Mouse (Mus musculus) spleen, postnatal 36 days (tissue): Measurements from ENCODE around the gene Rpl10.
A peak's percentile ranks its signal among the peaks of the same experiment; 100 is the strongest.

Source experiments
- DNase-seq, 2 experiments: peaks; one replicate each; pipeline ENCODE4 v3.0.0; 2022; ENCODE audit warnings: low spot score in 2 of 2, mixed read lengths in 1 of 2

Rpl10 gene

DNA sequence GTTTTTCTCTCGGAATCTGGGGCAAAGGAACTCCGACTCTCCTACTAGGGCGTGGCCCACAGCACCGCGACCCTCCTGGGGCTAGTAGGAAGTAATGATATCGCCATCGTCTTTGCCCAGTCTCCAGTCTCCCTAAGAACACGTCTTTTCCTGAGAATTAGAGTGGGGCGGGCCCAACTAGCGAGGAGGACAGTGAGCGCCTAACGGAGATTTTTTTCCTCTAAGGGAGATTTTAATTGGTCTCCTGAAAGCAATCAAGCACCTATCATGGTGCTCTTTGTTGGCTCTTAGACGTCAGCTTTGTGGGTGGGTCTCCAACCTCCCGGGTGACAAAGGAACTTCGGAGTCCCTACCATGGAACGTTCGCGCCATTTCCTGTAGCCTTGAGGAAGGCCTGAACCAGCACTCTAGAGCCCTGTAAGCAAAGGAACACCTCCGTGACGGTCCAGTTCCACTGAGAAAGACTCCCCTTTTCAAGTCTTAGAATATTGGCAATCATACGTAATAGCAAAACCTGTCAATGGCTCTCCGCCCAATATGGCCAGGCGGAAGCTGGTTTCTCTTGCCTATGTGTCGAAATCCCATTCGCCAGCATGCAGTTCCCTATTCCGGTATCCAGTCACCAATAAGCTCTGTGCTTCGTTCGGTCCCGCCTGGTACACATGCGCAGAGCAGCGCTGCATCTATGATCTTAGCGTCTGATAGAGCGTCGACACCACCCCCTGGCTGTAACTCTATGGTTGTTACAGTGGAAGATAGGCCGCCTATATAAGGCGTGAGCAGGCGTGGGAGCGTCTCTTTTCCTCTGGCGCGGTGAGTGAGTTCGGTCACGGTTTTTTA lies at the start of gene Rpl10:
Gene Rpl10, plus strand, starts transcription at position 751 of the 840 bp plus-strand sequence.
- peak; percentile 91 to 92 for DNase-seq

DNA sequence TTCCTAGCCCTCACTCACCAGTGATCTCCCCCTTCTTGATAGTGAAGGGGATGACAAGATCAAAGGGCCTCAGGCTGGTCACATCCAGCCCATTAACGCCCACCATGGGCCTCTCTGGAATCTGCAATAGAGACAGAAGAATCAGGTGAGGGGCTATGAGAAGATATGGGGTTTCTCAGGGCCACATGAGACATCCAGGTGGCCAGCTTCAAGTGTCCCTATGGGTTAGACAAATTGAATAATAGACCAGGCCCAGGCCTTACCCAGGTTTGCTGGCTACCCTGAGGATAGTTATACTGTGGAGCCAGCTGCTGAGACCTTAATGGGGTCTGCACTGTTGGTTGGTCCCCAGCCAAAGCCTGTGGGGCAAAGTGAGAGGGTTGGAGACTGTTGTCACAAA lies 40.6 kb upstream of the Rpl10 start:
- DNase-seq = no peak

- DNase-seq = no peak
Measured at GRCm38 (mm10) chrX:74233196-74233595, 37.4 kb upstream of the Rpl10 start.

DNA sequence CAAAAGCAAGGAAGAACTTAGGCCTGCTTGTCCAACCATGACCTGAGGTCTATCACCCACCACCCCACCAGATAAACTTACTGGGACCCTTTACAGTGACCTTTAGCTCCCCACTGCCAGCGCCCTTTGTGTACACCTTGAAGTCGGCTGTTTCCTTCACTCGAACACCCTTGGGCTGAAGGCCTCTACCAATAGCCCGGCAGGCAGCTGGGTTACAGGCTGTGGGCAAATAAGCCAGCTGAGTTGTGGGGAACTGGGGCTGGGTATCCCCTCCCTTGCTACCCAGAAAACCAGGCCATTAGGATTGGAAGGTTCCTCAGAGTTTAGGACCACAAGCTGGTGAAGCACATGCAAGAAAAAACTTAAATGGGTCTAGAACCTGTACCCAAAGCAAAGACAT lies 30.3 kb upstream of the Rpl10 start:
- DNase-seq = no peak

- no peak for DNase-seq
Measured at GRCm38 (mm10) chrX:74243396-74243795, 27.2 kb upstream of the Rpl10 start.

GRCm38 (mm10) chrX:74243807-74244206 lies 26.8 kb upstream of the Rpl10 start:
- peak; percentile 85 to 87 for DNase-seq

DNA sequence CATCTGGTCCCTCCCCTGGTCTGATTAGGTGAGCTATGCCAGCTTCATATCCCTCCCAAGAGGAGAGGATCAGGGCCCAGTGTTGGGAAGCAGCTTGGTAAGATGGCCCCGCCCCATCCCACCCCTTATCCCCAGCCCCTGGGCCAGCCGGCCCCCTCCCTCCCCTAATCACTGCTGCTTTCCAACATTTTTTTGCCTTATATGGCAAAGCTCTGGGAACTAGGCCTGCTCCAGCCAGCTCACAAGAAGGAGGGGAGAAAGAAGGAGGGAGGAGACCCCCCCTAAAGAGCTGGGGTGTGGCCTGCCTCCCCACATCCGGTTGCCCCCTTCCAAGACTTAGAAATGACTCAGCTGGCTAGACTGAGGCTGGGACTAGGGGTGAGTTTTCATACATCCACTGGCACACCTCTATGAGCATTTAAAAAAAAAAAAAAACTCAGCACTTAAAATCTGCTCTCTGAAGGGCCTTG lies 26.0 kb upstream of the Rpl10 start:
- peak; percentile 62 to 63 for DNase-seq

DNA sequence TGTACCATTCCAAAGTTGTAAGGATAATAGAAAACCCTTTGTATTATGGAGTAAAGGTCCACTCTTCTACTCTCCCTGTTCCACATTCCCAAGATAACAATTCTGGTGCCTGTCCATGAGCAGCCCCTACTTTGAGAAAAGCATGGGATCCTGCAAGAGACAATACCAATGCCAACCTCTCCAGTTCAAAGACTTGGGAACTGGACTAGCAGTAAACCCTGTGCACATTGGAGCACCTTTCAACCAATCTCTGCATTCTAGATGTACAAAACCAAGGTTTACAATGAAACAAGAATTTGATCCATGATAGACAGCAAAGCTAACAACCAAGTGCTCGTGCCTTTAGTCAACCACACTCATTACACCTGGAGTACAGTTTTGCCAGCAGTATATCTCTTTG lies 25.5 kb upstream of the Rpl10 start:
- DNase-seq = no peak

- peak; percentile 77 to 82 for DNase-seq
Measured at GRCm38 (mm10) chrX:74245687-74246086, 24.9 kb upstream of the Rpl10 start.

GRCm38 (mm10) chrX:74246213-74246681 lies 24.4 kb upstream of the Rpl10 start:
- DNase-seq = peak; percentile 87 to 89

DNA sequence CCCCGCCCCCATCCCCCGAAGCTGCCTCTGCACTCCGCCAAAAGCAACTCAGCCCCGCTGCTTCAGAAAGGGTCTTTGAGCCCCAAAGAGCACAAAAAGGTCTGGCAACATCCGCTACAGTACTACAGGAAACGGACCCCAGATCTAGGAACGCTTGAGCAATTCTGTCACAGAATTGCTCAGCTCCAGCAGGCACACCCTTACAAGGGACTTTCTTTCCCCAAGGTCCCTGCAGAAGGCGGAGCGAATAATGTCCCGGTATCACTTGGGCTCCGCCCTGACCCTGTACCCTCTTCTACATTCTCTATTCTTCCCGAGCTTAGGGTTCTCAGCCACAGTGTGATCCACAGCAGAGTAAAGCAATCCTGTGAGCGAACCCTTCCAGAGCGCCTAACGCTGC lies 23.9 kb upstream of the Rpl10 start:
- peak; percentile 55 to 68 for DNase-seq

DNA sequence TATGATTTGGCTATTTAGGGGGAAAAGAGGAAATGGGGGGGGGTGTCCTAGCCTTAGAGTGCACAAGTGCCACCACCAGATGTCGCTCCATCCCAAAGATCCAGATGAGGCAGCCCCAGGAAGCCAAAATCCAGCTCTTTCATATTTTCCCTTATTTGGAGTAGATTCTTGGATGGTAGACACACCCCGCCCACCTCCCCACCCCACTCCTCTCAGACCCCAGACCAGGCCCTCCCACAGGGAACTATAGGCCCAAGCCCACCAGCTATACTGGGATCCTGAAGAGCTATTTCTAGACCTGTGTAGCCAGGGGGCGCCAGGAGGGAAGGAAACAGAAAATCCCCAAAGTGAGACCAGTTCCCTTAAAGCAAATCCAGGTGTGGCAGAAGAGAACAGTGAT lies 22.0 kb upstream of the Rpl10 start:
- peak; percentile 55 to 63 for DNase-seq

GRCm38 (mm10) chrX:74249615-74250014 lies 21.0 kb upstream of the Rpl10 start, which contains the start of gene Flna:
Flna (minus strand) TSS chrX:74249820.
- DNase-seq = peak; percentile 72 to 74

- peak; percentile 93 for DNase-seq
Measured at GRCm38 (mm10) chrX:74254153-74254887, 16.3 kb upstream of the Rpl10 start, which contains the start of gene Emd. Emd (plus strand) TSS chrX:74254687.

DNA sequence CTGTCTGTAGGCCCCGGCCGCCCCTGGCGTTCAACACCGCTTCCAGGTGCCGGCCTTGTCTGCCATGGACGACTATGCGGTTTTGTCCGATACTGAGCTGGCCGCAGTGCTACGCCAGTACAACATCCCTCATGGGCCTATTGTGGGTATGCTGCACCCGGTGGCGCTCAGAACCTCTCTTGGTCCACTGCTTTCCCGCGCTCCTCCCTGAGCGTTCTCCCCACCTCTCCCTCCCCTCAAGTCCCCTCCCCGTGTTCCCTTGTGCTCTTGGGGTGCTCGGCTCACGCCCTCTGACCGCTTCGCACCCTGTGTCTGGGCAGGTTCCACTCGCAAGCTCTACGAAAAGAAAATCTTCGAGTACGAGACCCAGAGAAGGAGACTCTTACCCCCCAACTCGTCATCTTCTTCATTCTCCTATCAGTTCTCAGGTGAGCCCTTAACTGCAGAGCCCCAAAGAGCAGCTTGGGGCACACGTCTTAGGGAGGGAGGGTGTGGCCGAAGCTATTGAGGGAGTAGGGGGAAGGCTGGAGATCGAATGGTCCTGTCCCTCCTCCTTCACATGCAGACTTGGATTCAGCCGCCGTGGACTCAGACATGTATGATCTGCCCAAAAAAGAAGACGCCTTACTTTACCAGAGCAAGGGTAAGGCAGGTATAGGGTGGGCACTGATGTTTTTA lies 15.6 kb upstream of the Rpl10 start:
- no peak for DNase-seq

DNA sequence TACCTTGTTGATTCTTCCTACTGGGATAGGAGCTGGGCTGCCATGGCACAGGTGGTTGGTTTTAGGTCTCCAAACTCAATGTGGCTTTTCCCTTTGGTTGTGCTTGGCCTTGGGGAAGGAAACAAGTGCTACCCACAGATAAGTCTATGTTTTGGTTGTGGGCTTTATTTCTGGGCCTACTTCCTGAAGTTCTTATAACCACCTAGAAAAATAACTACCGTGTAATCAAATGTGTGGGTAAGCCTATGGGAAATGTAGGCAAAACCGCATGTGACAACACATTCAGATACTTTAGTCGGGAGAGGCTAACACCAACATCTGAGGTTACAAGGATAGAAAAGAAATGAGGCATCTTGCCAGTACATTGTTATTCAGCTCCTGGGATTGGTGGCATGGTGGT lies 12.9 kb upstream of the Rpl10 start:
- DNase-seq = no peak

GRCm38 (mm10) chrX:74269736-74270061 lies 913 bp upstream of the Rpl10 start:
- DNase-seq = no peak

- DNase-seq = peak in 1 of 2 experiments; percentile 17
Measured at GRCm38 (mm10) chrX:74270902-74271551, 415 bp downstream of the Rpl10 start.

DNA sequence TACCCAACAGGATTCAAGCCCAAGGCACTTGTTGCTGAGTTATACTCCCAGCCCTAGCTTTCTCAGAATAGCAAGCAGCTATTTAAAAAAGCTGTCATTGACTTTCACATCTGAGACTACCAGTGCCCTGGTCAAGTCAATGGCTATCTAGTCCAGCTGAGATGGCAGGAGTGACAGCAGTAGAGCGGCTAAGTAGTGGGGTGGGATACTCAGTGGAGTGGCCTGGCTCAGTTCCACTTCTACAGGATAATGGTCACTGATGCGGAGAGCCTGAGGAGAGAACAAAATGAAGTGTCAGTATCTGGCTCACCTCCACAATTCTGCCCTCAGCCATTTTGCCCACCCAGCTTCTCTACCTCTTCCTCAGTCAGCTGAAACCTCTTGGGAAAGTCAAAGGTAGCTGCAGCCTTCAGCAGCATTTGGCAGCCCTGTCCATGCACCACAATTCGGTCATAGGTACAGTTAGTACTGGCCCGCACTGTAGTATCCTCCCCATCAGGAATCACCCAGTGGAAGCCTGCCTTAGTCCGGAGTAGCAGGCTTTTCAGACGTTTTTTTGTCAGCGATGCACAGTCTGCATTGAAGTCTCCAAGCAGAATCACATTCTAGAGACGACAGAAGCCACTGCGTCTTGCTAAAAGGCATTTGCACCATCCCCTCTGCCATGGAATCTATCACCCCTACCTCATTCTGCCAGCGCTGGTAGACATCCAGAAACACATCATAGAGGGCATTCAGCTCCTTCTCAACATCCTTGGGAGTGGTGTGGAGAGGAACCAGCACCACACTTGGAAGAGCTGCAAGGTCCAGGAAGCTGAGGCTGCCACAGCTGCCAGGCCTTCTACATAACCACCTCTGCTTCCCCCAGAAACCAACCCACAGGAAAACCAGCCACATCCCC lies 3.1 kb downstream of the Rpl10 start:
- DNase-seq = no peak

GRCm38 (mm10) chrX:74277916-74278315 lies 7.3 kb downstream of the Rpl10 start:
- no peak for DNase-seq
